Mouse (Mus musculus) c-Kit-positive CD71-positive TER-119-positive erythroid progenitor cells, embryonic 14.5 days (primary cell): ENCODE data around the gene Oit3.

Experiments
- DNase-seq: peaks from one replicate; pipeline ENCODE4 v3.0.0-alpha.2; 2013; ENCODE audit warnings: low spot score

Oit3 gene

GRCm38 (mm10) chr10:59441735-59442134, at the start of gene Oit3:
Gene Oit3 (minus strand): TSS chr10:59441778.
- no peak for DNase-seq

- DNase-seq, result no peak
Observed at GRCm38 (mm10) chr10:59490920-59491319, 49.3 kb upstream of the Oit3 start.

- DNase-seq, result no peak
Observed at GRCm38 (mm10) chr10:59489411-59489810, 47.8 kb upstream of the Oit3 start.

- no peak for DNase-seq
Observed at GRCm38 (mm10) chr10:59487351-59487750, 45.8 kb upstream of the Oit3 start.

- no peak for DNase-seq
Observed at GRCm38 (mm10) chr10:59484318-59484717, 42.7 kb upstream of the Oit3 start.

- no peak for DNase-seq
Observed at GRCm38 (mm10) chr10:59481381-59481780, 39.8 kb upstream of the Oit3 start.

- no peak for DNase-seq
Observed at GRCm38 (mm10) chr10:59470451-59470850, 28.9 kb upstream of the Oit3 start.

GRCm38 (mm10) chr10:59467297-59467696, 25.7 kb upstream of the Oit3 start:
- no peak for DNase-seq

GRCm38 (mm10) chr10:59466626-59467025, 25.0 kb upstream of the Oit3 start:
- no peak for DNase-seq

GRCm38 (mm10) chr10:59465546-59465945, 24.0 kb upstream of the Oit3 start:
- DNase-seq, result no peak

GRCm38 (mm10) chr10:59462307-59462706, 20.7 kb upstream of the Oit3 start:
- DNase-seq, result no peak

- no peak for DNase-seq
Observed at GRCm38 (mm10) chr10:59459767-59460166, 18.2 kb upstream of the Oit3 start.

GRCm38 (mm10) chr10:59454631-59455030, 13.1 kb upstream of the Oit3 start:
- no peak for DNase-seq

- DNase-seq, result peak; percentile 7
Observed at GRCm38 (mm10) chr10:59451839-59452238, 10.3 kb upstream of the Oit3 start.

GRCm38 (mm10) chr10:59447546-59447945, 6.0 kb upstream of the Oit3 start:
- DNase-seq, result no peak

GRCm38 (mm10) chr10:59446911-59447437, 5.4 kb upstream of the Oit3 start:
- DNase-seq, result no peak

GRCm38 (mm10) chr10:59444635-59445034, 3.1 kb upstream of the Oit3 start:
- DNase-seq, result no peak

GRCm38 (mm10) chr10:59444106-59444505, 2.5 kb upstream of the Oit3 start:
- DNase-seq, result no peak

- no peak for DNase-seq
Observed at GRCm38 (mm10) chr10:59443212-59443611, 1.6 kb upstream of the Oit3 start.

GRCm38 (mm10) chr10:59440177-59440576, 1.4 kb downstream of the Oit3 start:
- DNase-seq, result no peak

GRCm38 (mm10) chr10:59439508-59439931, 2.1 kb downstream of the Oit3 start:
- DNase-seq, result no peak

- no peak for DNase-seq
Observed at GRCm38 (mm10) chr10:59438651-59439050, 2.9 kb downstream of the Oit3 start.

GRCm38 (mm10) chr10:59435746-59436145, 5.8 kb downstream of the Oit3 start:
- DNase-seq, result no peak

- DNase-seq, result peak; percentile 30
Observed at GRCm38 (mm10) chr10:59430701-59431218, 10.8 kb downstream of the Oit3 start.
